Mouse (Mus musculus) forebrain, postnatal 0 days (tissue): Measurements from ENCODE around the gene Rftn1. TPM values are rescaled to one million over a fixed set of nuclear protein-coding genes. Genes with fewer than 3 reads are reported as not detected.
"Not testable (repeated sequence)": the region's sequence is repeated elsewhere in the genome, so short reads cannot be mapped to it uniquely, and the experiment has no call there.

Experiments used
- ATAC-seq: fragments of 200-750 bp; cut with Nextera tagmentation; 2 replicates; pipeline ENCODE4 v1.8.0; 2017; ENCODE audit warnings: mild to moderate bottlenecking, moderate library complexity
- DNase-seq: peaks from one replicate; pipeline ENCODE4 v3.0.0-alpha.2; 2015
- H3K27ac ChIP-seq: fragments of 300-500 bp; sonication (generic); 2 replicates; pipeline ENCODE4 v1.5.1; 2014; ENCODE audit warnings: low read depth, mild to moderate bottlenecking, antibody characterized with exemption, low read length, moderate library complexity, mixed read lengths
- H3K27me3 ChIP-seq: fragments of 300-500 bp; sonication (generic); 2 replicates; pipeline ENCODE4 v1.6.1; 2014; ENCODE audit warnings: mild to moderate bottlenecking, low read length, mixed read lengths; ENCODE audit not compliant: insufficient read depth
- H3K36me3 ChIP-seq: fragments of 300-500 bp; sonication (generic); 2 replicates; pipeline ENCODE4 v1.6.1; 2014; ENCODE audit warnings: mild to moderate bottlenecking, moderate library complexity; ENCODE audit not compliant: insufficient read depth
- H3K4me1 ChIP-seq: fragments of 300-500 bp; sonication (generic); 2 replicates; pipeline ENCODE4 v1.6.1; 2014; ENCODE audit warnings: antibody characterized with exemption; ENCODE audit not compliant: insufficient read depth
- H3K4me2 ChIP-seq: fragments of 300-500 bp; sonication (generic); 2 replicates; pipeline ENCODE4 v1.6.1; 2014; ENCODE audit warnings: low read depth, mild to moderate bottlenecking, moderate library complexity
- H3K4me3 ChIP-seq: fragments of 300-500 bp; sonication (generic); 2 replicates; pipeline ENCODE4 v1.5.1; 2014; ENCODE audit warnings: low read depth, low read length, mixed read lengths
- H3K9ac ChIP-seq: fragments of 300-500 bp; sonication (generic); 2 replicates; pipeline ENCODE4 v1.6.1; 2014; ENCODE audit warnings: mild to moderate bottlenecking
- H3K9me3 ChIP-seq: fragments of 300-500 bp; sonication (generic); 2 replicates; pipeline ENCODE4 v1.6.1; 2016; ENCODE audit warnings: low read length
- CTCF ChIP-seq: sonication (generic); IDR thresholded peaks from 2 replicates; pipeline ENCODE4 v1.5.1; 2016; ENCODE audit warnings: antibody characterized with exemption, control low read depth, low read depth
- WGBS: fragments of 180-500 bp; shearing (Covaris S2); extraction: QIAGEN DNeasy Blood & Tissue Kit; methylation state at CpG from one replicate; pipeline ENCODE4 v1.1.7; 2014; 5-methylcytosine and 5-hydroxymethylcytosine counted together
- polyA plus RNA-seq: library from polyadenylated mRNA; unstranded; fragments of >200 nt; fragmentation: Nextera tagmentation; extraction: Ambion mirVana; gene quantifications from 2 replicates; pipeline ENCODE4 v1.2.1, GENCODE M21; 2015
- total RNA-seq: library from RNA; depleted of rRNA; stranded (reverse); fragments of >200 nt; gene quantifications from 2 replicates; pipeline ENCODE4 v1.2.3, GENCODE M21; 2014

The Rftn1 gene
- total and polyA plus RNA-seq, 2 experiments from 2014 or later: 27.4 to 58.3 TPM

DNA sequence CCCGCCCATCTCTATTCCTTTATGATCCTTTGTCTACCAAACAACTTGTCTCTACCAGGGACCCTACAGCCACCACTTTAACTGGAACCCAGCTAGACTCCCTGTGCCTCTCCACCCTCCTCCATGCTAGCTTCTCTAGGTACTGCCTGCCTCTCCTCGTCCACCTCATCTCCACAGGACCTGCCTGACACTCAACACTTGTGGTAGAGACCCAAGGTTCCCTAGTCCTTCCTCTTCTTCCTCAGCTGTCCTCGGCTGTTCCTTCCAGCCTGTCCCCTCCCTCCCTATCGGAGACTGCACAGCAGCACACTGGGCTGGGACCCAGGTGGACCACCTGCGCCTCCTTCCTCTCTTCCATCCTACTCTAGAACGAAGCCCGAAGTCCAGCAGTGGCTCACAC lies 73.0 kb downstream of the Rftn1 start:
- no peak for TF ChIP-seq CTCF
- WGBS: 95% methylated on average over 7 of the region's 7 CpGs
- Histone ChIP-seq H3K4me1 (no peaks in the 10 kb centered on the region), H3K36me3 (no peaks in the 10 kb centered on the region), H3K4me3 (no peak overlapping the region), H3K27me3 (no peaks in the 10 kb centered on the region), H3K4me2 (no peak overlapping the region), H3K9ac (no peak overlapping the region), H3K27ac (no peak overlapping the region), H3K9me3 (no peaks in the 10 kb centered on the region)
- ATAC-seq (no peak), DNase-seq (no peak)

DNA sequence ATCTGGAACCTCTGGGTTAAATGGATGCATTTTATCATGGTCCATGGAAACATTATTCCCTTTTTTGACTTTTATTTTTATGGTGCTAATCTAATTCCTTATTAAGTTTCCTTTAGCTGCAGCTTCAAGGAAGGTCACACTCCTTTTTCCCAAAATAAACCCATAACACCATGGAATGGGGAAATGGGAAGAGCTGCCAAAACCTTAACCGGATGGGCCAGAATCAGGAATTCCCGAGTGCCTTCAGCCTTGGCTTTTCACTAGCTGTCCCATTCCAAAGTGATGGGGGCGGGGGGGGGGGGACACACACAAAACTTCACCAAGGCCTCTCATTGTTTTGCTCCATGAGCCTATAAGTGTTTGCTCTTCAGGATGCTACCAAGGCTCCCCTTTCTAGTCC lies 73.5 kb downstream of the Rftn1 start:
- no peaks in the 10 kb centered on the region for H3K36me3 ChIP-seq
- WGBS: 77% methylated on average over 3 of the region's 3 CpGs
- H3K4me3 ChIP-seq: no peak overlapping the region
- H3K4me2 ChIP-seq: no peak overlapping the region
- no peak for TF ChIP-seq CTCF
- no peaks in the 10 kb centered on the region for H3K27me3 ChIP-seq
- H3K4me1 ChIP-seq: no peaks in the 10 kb centered on the region
- H3K9me3 ChIP-seq: no peaks in the 10 kb centered on the region
- no peak for ATAC-seq
- no peak overlapping the region for H3K9ac ChIP-seq
- no peak for DNase-seq
- no peak overlapping the region for H3K27ac ChIP-seq

DNA sequence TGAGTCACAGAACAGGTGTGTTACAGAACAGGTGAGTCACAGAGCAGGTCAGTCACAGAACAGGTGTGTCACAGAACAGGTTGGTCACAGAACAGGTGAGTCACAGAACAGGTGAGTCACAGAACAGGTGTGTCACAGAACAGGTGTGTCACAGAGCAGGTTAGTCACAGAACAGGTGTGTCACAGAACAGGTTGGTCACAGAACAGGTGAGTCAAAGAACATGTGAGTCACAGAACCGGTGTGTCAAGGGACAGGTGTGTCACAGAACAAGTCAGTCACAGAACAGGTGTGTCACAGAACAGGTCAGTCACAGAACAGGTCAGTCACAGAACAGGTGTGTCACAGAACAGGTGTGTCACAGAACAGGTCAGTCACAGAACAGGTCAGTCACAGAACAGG lies 74.1 kb downstream of the Rftn1 start:
- not testable (repeated sequence) for H3K9ac ChIP-seq, H3K9me3 ChIP-seq, H3K4me3 ChIP-seq, H3K36me3 ChIP-seq, H3K27me3 ChIP-seq, H3K4me2 ChIP-seq, H3K4me1 ChIP-seq, H3K27ac ChIP-seq, DNase-seq, ATAC-seq
- 97% methylated on average over 1 of the region's 1 CpGs for WGBS

DNA sequence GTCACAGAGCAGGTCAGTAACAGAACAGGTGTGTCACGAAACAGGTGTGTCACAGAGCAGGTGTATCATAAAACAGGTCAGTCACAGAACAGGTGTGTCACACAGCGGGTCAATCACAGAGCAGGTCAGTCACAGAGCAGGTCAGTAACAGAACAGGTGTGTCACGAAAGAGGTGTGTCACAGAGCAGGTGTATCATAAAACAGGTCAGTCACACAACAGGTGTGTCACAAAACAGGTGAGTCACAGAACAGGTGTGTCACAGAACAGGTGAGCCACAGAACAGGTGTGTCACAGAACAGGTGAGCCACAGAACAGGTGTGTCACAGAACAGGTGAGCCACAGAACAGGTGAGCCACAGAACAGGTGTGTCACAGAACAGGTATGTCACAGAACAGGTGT lies 74.8 kb downstream of the Rftn1 start:
- H3K27me3 ChIP-seq, H3K4me2 ChIP-seq, H3K4me1 ChIP-seq, ATAC-seq, H3K27ac ChIP-seq, H3K9me3 ChIP-seq, H3K36me3 ChIP-seq, H3K9ac ChIP-seq, DNase-seq, H3K4me3 ChIP-seq: not testable (repeated sequence)
- WGBS: 97% methylated on average over 3 of the region's 3 CpGs

DNA sequence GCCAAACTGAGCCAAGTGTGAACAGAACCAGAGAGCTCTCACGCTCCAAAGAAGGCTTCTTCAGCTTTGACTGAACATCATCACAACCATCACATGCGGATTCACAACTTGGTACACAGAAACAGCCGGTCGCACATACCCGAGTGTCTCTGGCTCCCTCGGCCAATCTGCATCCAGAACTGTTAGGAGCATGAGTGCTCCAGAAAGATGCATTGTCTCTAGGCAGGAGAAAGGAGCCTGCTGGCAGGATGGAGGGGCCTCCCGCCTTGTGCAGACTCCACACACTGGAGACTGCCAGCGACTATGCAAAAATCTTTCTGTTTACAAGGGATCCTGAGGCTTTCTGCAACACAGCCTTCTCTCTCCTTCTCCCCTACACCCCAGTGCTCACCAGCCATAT lies 75.8 kb downstream of the Rftn1 start:
- DNase-seq (peak; percentile 63), ATAC-seq (peak; percentile 93)
- Histone ChIP-seq H3K4me2 (no peak overlapping the region), H3K27ac (0 out of 2 replicates have a peak overlapping the region, but pooled peaks have one; percentile 29), H3K4me3 (no peak overlapping the region), H3K36me3 (no peaks in the 10 kb centered on the region), H3K27me3 (no peaks in the 10 kb centered on the region), H3K4me1 (no peaks in the 10 kb centered on the region), H3K9me3 (no peaks in the 10 kb centered on the region), H3K9ac (no peak overlapping the region)
- WGBS: 57% methylated on average over 8 of the region's 8 CpGs
- no peak for TF ChIP-seq CTCF

DNA sequence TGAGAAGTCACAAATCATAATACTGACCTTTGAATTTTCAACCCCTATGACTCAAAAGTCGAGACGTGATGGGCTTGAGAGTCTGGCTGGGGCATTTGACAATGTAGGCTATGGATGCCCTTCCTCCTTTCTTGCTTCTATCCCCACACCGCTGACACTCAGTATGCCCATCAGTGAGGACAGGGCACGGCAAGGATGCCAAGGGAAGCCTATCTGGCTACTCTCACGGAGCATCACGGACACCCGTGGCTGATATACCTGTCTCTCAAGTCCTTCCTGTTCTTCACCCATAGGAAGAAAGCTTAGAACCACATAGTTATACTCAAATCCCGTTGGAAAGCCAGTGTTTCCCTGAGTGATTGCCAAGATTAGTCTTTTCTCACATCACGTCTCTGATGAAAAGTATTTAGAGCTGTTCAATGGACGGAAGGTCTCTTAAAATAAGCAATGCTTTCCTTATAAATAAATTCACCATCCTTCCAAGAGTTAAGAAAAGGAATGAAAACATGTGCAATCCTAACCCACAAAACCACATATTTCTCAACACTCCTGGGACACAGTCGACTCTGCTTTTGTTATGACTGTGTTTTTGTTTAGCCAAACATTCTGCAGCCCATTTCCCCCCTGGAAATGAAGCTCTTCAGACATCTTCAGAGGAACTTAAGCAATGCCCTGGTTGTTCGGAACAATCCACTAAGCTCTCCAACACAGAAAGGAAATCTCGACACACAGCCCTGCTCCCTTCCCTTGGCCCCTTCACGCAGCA lies 79.6 kb downstream of the Rftn1 start:
- 59% methylated on average over 14 of the region's 14 CpGs for WGBS
- Histone ChIP-seq H3K27ac (no peak overlapping the region), H3K9me3 (no peaks in the 10 kb centered on the region), H3K4me1 (no peaks in the 10 kb centered on the region), H3K9ac (no peak overlapping the region), H3K4me2 (no peak overlapping the region), H3K27me3 (no peaks in the 10 kb centered on the region), H3K4me3 (no peak overlapping the region), H3K36me3 (no peaks in the 10 kb centered on the region)
- DNase-seq (no peak), ATAC-seq (no peak)
- no peak for TF ChIP-seq CTCF

DNA sequence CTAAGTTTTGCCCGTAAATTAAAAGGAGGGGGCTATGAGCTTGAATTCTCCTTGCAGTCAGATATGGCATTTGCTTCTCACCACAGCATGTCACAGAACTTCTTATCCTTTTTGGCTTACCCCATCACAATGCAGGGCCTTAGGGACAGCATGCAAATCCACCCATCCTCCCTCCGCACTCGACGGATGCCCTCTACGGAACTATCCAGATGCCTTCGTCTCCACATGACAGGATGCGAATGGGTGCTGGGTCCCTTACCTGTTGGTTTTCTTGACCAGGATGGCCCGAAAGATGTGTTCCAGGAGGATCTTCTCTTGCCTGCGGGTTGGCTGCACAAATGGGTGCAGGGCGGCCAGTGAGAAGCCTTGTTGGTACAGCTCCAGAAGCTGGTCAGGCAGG lies 83.7 kb downstream of the Rftn1 start:
- no peak overlapping the region for H3K4me2 ChIP-seq
- DNase-seq (no peak), ATAC-seq (no peak)
- TF ChIP-seq CTCF: no peak
- H3K27ac ChIP-seq: no peak overlapping the region
- no peak overlapping the region for H3K9ac ChIP-seq
- 96% methylated on average over 10 of the region's 10 CpGs for WGBS
- no peaks in the 10 kb centered on the region for H3K36me3 ChIP-seq
- H3K4me3 ChIP-seq: no peak overlapping the region
- H3K9me3 ChIP-seq: no peaks in the 10 kb centered on the region
- H3K27me3 ChIP-seq: no peaks in the 10 kb centered on the region
- no peaks in the 10 kb centered on the region for H3K4me1 ChIP-seq
